In the genomic region with DNA sequence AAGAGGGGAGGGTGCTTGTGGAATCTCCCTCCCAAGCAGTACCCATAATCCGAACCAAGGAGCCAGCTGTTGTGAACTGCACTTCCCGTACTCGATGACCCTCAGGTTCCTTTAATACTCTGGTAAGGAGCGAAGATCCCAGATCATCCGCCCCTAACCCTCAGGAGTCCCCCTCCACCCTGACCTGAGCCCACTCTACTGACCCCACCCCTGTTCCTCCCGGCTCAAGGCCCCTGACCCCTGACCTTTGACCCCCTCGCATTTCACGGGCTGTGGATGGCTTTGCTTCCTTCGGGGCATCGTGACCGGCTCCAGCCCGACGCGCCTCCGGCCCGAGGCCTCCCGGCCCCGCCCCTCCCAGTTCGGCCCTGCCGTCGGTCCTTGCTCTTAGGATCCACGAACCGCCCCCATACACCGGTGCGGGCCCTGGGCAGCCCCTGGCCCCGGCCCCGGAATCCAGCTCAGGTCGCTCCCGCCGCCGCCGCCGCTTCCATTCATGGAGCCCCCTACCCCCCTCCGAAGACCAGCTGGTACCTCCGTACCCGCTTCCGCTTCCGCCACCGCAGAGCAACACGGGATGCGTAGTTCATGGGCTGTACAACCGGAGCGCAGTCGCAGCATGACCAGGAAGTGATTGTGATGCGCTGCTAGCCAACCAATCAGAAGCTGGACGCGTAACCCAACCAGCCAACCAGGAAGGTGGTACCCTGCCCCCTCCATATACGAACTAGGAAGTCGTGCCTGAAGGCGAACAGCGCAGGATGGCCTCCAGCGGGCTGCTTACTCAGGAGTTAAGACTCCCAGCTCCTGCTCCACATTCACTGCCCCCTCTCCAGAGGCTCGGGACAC, we compare ENCODE assay signal across 8 mouse cellular contexts. TPM values are rescaled to one million over a fixed set of nuclear protein-coding genes. Genes with fewer than 3 reads are reported as not detected.
DNase-seq lines count a peak whose midpoint lies in the region; ATAC-seq and TF ChIP-seq lines count a peak whose summit lies in the region.

A gene (minus strand): TSS at position 562 of the 849 bp plus-strand sequence.

- WGBS in forebrain, embryonic 11.5 days: under 1% methylated on average over 53 of the region's 53 CpGs
- WGBS in heart, embryonic 16.5 days: under 1% methylated on average over 53 of the region's 53 CpGs
- under 1% methylated on average over 53 of the region's 53 CpGs for WGBS in liver, embryonic 15.5 days (ENCODE audit: insufficient replicate concordance)
- under 1% methylated on average over 53 of the region's 53 CpGs for WGBS in neural tube, embryonic 12.5 days

- peak; percentile 99 for DNase-seq in CH12.LX (ENCODE audit: extremely low read depth)
- DNase-seq in c-Kit-positive CD71-positive TER-119-negative erythroid progenitor cells, embryonic 14.5 days (ENCODE audit: low read depth): peak; percentile 94
- DNase-seq in forebrain, embryonic 11.5 days (ENCODE audit: low spot score): peak; percentile 97
- DNase-seq in kidney, postnatal 36 days: peak; percentile 95 to 99
- peak; percentile 99 for DNase-seq in telencephalon, adult 2 months (ENCODE audit: low read depth, low spot score)

- peaks cover 6 to 23% of the 10 kb centered on the region in 2 experiments for H3K4me1 ChIP-seq in CH12.LX (ENCODE audit: control insufficient read depth in 1 of 2, insufficient read depth in 2 of 2)
- peaks cover 9% of the 10 kb centered on the region; the same call in 1 of the 2 replicates for H3K4me1 ChIP-seq in forebrain, embryonic 11.5 days (replicated peaks; ENCODE audit: control insufficient read depth, insufficient read depth, low read length)
- H3K4me1 ChIP-seq in heart, embryonic 16.5 days (ENCODE audit: control insufficient read depth, insufficient read depth, low read length): peaks cover 14% of the 10 kb centered on the region
- H3K4me1 ChIP-seq in liver, embryonic 15.5 days (replicated peaks): peaks cover 31% of the 10 kb centered on the region
- H3K4me1 ChIP-seq in neural tube, embryonic 12.5 days: peaks cover 23% of the 10 kb centered on the region

- peak; percentile 79 for TF ChIP-seq POLR2A in CH12.LX (IDR thresholded peaks at IDR 0.05; ENCODE audit: low read depth, low read length)

- peak within 1 kb of the TSS; percentile 64 to 81 (median 78) for H3K4me3 ChIP-seq in CH12.LX (replicated peaks in 1 of 3; ENCODE audit: low read depth in 2 of 3, low read length in 2 of 3, poor library complexity in 1 of 3)
- peak within 1 kb of the TSS; percentile 76 for H3K4me3 ChIP-seq in forebrain, embryonic 11.5 days (ENCODE audit: low read depth, low read length)
- H3K4me3 ChIP-seq in heart, embryonic 16.5 days (ENCODE audit: low read length): peak within 1 kb of the TSS; percentile 72
- H3K4me3 ChIP-seq in liver, embryonic 15.5 days (replicated peaks): peak within 1 kb of the TSS; percentile 86
- peak within 1 kb of the TSS; percentile 88 for H3K4me3 ChIP-seq in neural tube, embryonic 12.5 days

- peak; percentile 96 for ATAC-seq in forebrain, embryonic 11.5 days (replicated peaks; ENCODE audit: low FRiP score)
- peak; percentile 97 for ATAC-seq in heart, embryonic 16.5 days (replicated peaks; ENCODE audit: extremely low read depth, insufficient read depth, low FRiP score)
- ATAC-seq in liver, embryonic 15.5 days (ENCODE audit: insufficient read depth): peak; percentile 95
- peak; percentile 96 for ATAC-seq in neural tube, embryonic 12.5 days (ENCODE audit: low FRiP score, low read depth)

- peak within 1 kb of the TSS; percentile 77 for H3K27ac ChIP-seq in CH12.LX (ENCODE audit: insufficient read depth, low read depth)
- peak within 1 kb of the TSS; percentile 78 for H3K27ac ChIP-seq in forebrain, embryonic 11.5 days (ENCODE audit: low read depth, low read length)
- peak within 1 kb of the TSS; percentile 85 for H3K27ac ChIP-seq in heart, embryonic 16.5 days (ENCODE audit: low read length)
- peak within 1 kb of the TSS; percentile 84 for H3K27ac ChIP-seq in liver, embryonic 15.5 days (replicated peaks)
- H3K27ac ChIP-seq in neural tube, embryonic 12.5 days: peak within 1 kb of the TSS; percentile 72

- peaks cover 71 to 84% of the 10 kb centered on the region in 2 experiments for H3K36me3 ChIP-seq in CH12.LX (replicated peaks in 1 of 2; ENCODE audit: control insufficient read depth in 1 of 2, insufficient read depth in 1 of 2, low read length in 1 of 2)
- H3K36me3 ChIP-seq in forebrain, embryonic 11.5 days (ENCODE audit: control insufficient read depth, insufficient read depth, low read length): peaks cover 33% of the 10 kb centered on the region; the same call in 1 of the 2 replicates
- peaks cover 71% of the 10 kb centered on the region for H3K36me3 ChIP-seq in heart, embryonic 16.5 days (ENCODE audit: control insufficient read depth, insufficient read depth)
- peaks cover 83% of the 10 kb centered on the region for H3K36me3 ChIP-seq in liver, embryonic 15.5 days (replicated peaks)
- H3K36me3 ChIP-seq in neural tube, embryonic 12.5 days: peaks cover 81% of the 10 kb centered on the region

- in situ Hi-C loops in CH12.LX (cut with MboI; ENCODE audit: low pct_ligation_motif_present, low pct_unique_long_range_greater_than_20kb, low sequenced_read_pairs): no loop called here

- H3K4me2 ChIP-seq in CH12.LX (ENCODE audit: insufficient read depth, low read depth, poor library complexity, severe bottlenecking): peak within 1 kb of the TSS; percentile 94
- peak within 1 kb of the TSS; percentile 88 for H3K4me2 ChIP-seq in forebrain, embryonic 11.5 days (ENCODE audit: low read depth, low read length, severe bottlenecking)
- peak within 1 kb of the TSS; percentile 88 for H3K4me2 ChIP-seq in heart, embryonic 16.5 days (ENCODE audit: low read depth, low read length)
- H3K4me2 ChIP-seq in liver, embryonic 15.5 days: peak within 1 kb of the TSS; percentile 94
- peak within 1 kb of the TSS; percentile 87 for H3K4me2 ChIP-seq in neural tube, embryonic 12.5 days (replicated peaks)

- peak within 1 kb of the TSS; percentile 92 for H3K9ac ChIP-seq in CH12.LX (ENCODE audit: insufficient read depth, low read depth)
- H3K9ac ChIP-seq in forebrain, embryonic 11.5 days (ENCODE audit: low read length): peak within 1 kb of the TSS; percentile 83
- peak within 1 kb of the TSS; percentile 83 for H3K9ac ChIP-seq in heart, embryonic 16.5 days (ENCODE audit: low read length)
- H3K9ac ChIP-seq in liver, embryonic 15.5 days: peak within 1 kb of the TSS; percentile 78
- peak within 1 kb of the TSS; percentile 88 for H3K9ac ChIP-seq in neural tube, embryonic 12.5 days

- dilution Hi-C loops in CH12.LX (cut with MboI; ENCODE audit: extremely low pct_ligation_motif_present, extremely low pct_unique_long_range_greater_than_20kb, low sequenced_read_pairs): no loop called here

- TF ChIP-seq RAD21 in CH12.LX (IDR thresholded peaks at IDR 0.05; ENCODE audit: low read depth, low read length): no peak

- no peaks in the 10 kb centered on the region for H3K27me3 ChIP-seq in CH12.LX (replicated peaks)
- no peaks in the 10 kb centered on the region for H3K27me3 ChIP-seq in forebrain, embryonic 11.5 days (ENCODE audit: control insufficient read depth, insufficient read depth, low read length)
- H3K27me3 ChIP-seq in heart, embryonic 16.5 days (ENCODE audit: control insufficient read depth, insufficient read depth, low read length): no peaks in the 10 kb centered on the region
- no peaks in the 10 kb centered on the region for H3K27me3 ChIP-seq in liver, embryonic 15.5 days
- H3K27me3 ChIP-seq in neural tube, embryonic 12.5 days (replicated peaks): no peaks in the 10 kb centered on the region

- no peak for TF ChIP-seq EP300 in CH12.LX (IDR thresholded peaks at IDR 0.05; ENCODE audit: low read length)

- no peak for TF ChIP-seq CTCF in CH12.LX (conservative IDR thresholded peaks at IDR 0.05 in 1 of 2, IDR thresholded peaks at IDR 0.05 in 1 of 2; ENCODE audit: low read depth in 2 of 2, low read length in 2 of 2)

- H3K79me2 ChIP-seq in CH12.LX (replicated peaks; ENCODE audit: control insufficient read depth, extremely low read depth, insufficient read depth, poor library complexity, severe bottlenecking): peaks cover 8% of the 10 kb centered on the region

- H3K9me3 ChIP-seq in CH12.LX (replicated peaks; ENCODE audit: low read length): no peaks in the 10 kb centered on the region
- H3K9me3 ChIP-seq in forebrain, embryonic 11.5 days (ENCODE audit: control insufficient read depth, low read length): peaks cover 5% of the 10 kb centered on the region
- H3K9me3 ChIP-seq in heart, embryonic 16.5 days (replicated peaks; ENCODE audit: control insufficient read depth, low read length): peaks cover 4% of the 10 kb centered on the region
- H3K9me3 ChIP-seq in liver, embryonic 15.5 days (replicated peaks): no peaks in the 10 kb centered on the region
- H3K9me3 ChIP-seq in neural tube, embryonic 12.5 days: peaks cover 5% of the 10 kb centered on the region

TF ChIP-seq in CH12.LX, 34 proteins besides CTCF, POLR2A, EP300 and RAD21 (continues in another document):
- TF ChIP-seq GABPA (IDR thresholded peaks at IDR 0.05; ENCODE audit: insufficient replicate concordance, low read depth, low read length) (peak; percentile 61; the same call in 1 of the 2 replicates), PAX5 (IDR thresholded peaks at IDR 0.05; ENCODE audit: low read length) (no peak), CHD1 (IDR thresholded peaks at IDR 0.05; ENCODE audit: low read depth, low read length) (no peak), E2F4 (IDR thresholded peaks at IDR 0.05; ENCODE audit: insufficient replicate concordance, low read depth, low read length) (no peak), ZKSCAN1 (IDR thresholded peaks at IDR 0.05; ENCODE audit: borderline replicate concordance, low read depth, low read length) (no peak), KAT2A (IDR thresholded peaks at IDR 0.05; ENCODE audit: insufficient replicate concordance, low read length) (peak; percentile 96; the same call in 1 of the 2 replicates), IRF4 (IDR thresholded peaks at IDR 0.05; ENCODE audit: low read depth, low read length) (peak; percentile 52; the same call in 1 of the 2 replicates), MAFK (IDR thresholded peaks at IDR 0.05; ENCODE audit: insufficient replicate concordance, low read length) (no peak), MAX (IDR thresholded peaks at IDR 0.05; ENCODE audit: low read length) (peak; percentile 39; the same call in 1 of the 2 replicates), TCF12 (IDR thresholded peaks at IDR 0.05; ENCODE audit: low read depth, low read length) (no peak), TBP (conservative IDR thresholded peaks at IDR 0.05; ENCODE audit: low read depth, low read length) (peak; percentile 76; the same call in 1 of the 2 replicates), USF1 (IDR thresholded peaks at IDR 0.05; ENCODE audit: low read depth, low read length) (peak; percentile 42)

RNA-seq across cellular contexts. Expression of the gene that starts here (rescaled TPM):
- total RNA-seq in CH12.LX (2012; rRNA removed) (6.9 and 7.4 TPM in 2 replicates), CH12.LX (2014; rRNA removed) (2.4 and 3.6 TPM in 2 replicates)
- polyA plus RNA-seq in CH12.LX (2012; ENCODE audit: insufficient read length, low read depth): 10.2 and 12.8 TPM in 2 replicates
- 10.0 TPM in 2 replicates for polyA plus RNA-seq in forebrain, embryonic 11.5 days (2014; fragmentation: Nextera tagmentation; extraction: Ambion mirVana)
- polyA plus RNA-seq in heart, embryonic 16.5 days (2015; fragmentation: Nextera tagmentation; extraction: Ambion mirVana): 6.2 and 6.5 TPM in 2 replicates
- 2.6 and 3.1 TPM in 2 replicates for polyA plus RNA-seq in liver, embryonic 15.5 days (2015; fragmentation: Nextera tagmentation; extraction: Ambion mirVana)
- 24.2 and 27.3 TPM in 2 replicates for polyA plus RNA-seq in neural tube, embryonic 12.5 days (2016; fragmentation: Nextera tagmentation; extraction: Ambion mirVana)

Comparison
In these comparisons a context has a peak if more than half of its experiments do, and no peak if none do; other contexts are left out.
1. Peak in every context shown above with its lines: DNase-seq, ATAC-seq, H3K4me3 ChIP-seq and H3K27ac ChIP-seq.